15 mouse cellular contexts compared by ENCODE assay signal in genomic region chr19:57970342-57970895, GRCm38 (mm10).
DNase-seq lines count a peak whose midpoint lies in the region; TF ChIP-seq lines count a peak whose summit lies in the region.
"Had no signal": no experiment of that assay in that cellular context is flagged by ENCODE, and none has a peak within 500 bp of the region (broad histone marks: within the 10 kb centered on the region; RNA-seq: fewer than 3 reads in every experiment).

No protein-coding gene starts in this region.

- no peak for DNase-seq in heart, adult 2 months
- no peak for DNase-seq in heart, postnatal 14 days
- peak; percentile 20 for DNase-seq in lung, postnatal 10 days
- no peak for DNase-seq in lung, adult 2 months
- peak; percentile 41 for DNase-seq in right cerebral cortex, postnatal 25 days
- no peak for DNase-seq in cerebellum, postnatal 4 days (ENCODE audit: low spot score in 2 of 2)
- DNase-seq: cerebellum, postnatal 14 days; kidney, postnatal 25 days; lung, adult 18-20 months; thymus, postnatal 36 days had no signal

- H3K27ac ChIP-seq in heart, adult 2 months, result no peak overlapping the region
- H3K27ac ChIP-seq in cortical plate, adult 2 months (ENCODE audit: insufficient read depth, low read length), result peak overlapping the region; percentile 75
- H3K27ac ChIP-seq: embryonic facial prominence, embryonic 10.5 days; heart, embryonic 15.5 days; hindbrain, embryonic 12.5 days; neural tube, embryonic 13.5 days had no signal

- 67% methylated on average over 13 of the region's 13 CpGs for WGBS in heart, adult 2 months
- 69% methylated on average over 13 of the region's 13 CpGs for WGBS in lung, adult 2 months

- no peaks in the 10 kb centered on the region for H3K4me1 ChIP-seq in heart, adult 2 months (ENCODE audit: control insufficient read depth, insufficient read depth, low read length)
- H3K4me1 ChIP-seq in lung, adult 2 months (ENCODE audit: control insufficient read depth, insufficient read depth, low read length), result no peaks in the 10 kb centered on the region
- peaks cover 5% of the 10 kb centered on the region; the same call in 1 of the 2 replicates for H3K4me1 ChIP-seq in cortical plate, adult 2 months (ENCODE audit: control insufficient read depth, insufficient read depth, low read length)
- H3K4me1 ChIP-seq: embryonic facial prominence, embryonic 10.5 days; heart, embryonic 15.5 days; hindbrain, embryonic 12.5 days; neural tube, embryonic 13.5 days had no signal

- no peak overlapping the region for H3K4me3 ChIP-seq in heart, adult 2 months
- no peak overlapping the region for H3K4me3 ChIP-seq in lung, adult 2 months (replicated peaks; ENCODE audit: extremely low read depth, low read depth, low read length)
- 0 out of 2 replicates have a peak overlapping the region, but pooled peaks have one; percentile 6 for H3K4me3 ChIP-seq in cortical plate, adult 2 months (ENCODE audit: insufficient read depth, low read length)
- H3K4me3 ChIP-seq: embryonic facial prominence, embryonic 10.5 days; heart, embryonic 15.5 days; hindbrain, embryonic 12.5 days; neural tube, embryonic 13.5 days had no signal

- no peak for TF ChIP-seq POLR2A in heart, adult 2 months (IDR thresholded peaks at IDR 0.05; ENCODE audit: insufficient read depth, low read depth, low read length)
- no peak for TF ChIP-seq POLR2A in lung, adult 2 months (IDR thresholded peaks at IDR 0.05; ENCODE audit: borderline replicate concordance, extremely low read depth, low read depth, low read length)
- TF ChIP-seq POLR2A in cortical plate, adult 2 months (IDR thresholded peaks at IDR 0.05; ENCODE audit: extremely low read depth, insufficient read depth, low read length), result no peak

- H3K27me3 ChIP-seq in heart, adult 2 months (ENCODE audit: control insufficient read depth, insufficient read depth, low read length), result no peaks in the 10 kb centered on the region
- H3K27me3 ChIP-seq: heart, embryonic 15.5 days; hindbrain, embryonic 12.5 days; neural tube, embryonic 13.5 days had no signal

- 0 out of 2 replicates have a peak, but pooled peaks have one; percentile 18 for TF ChIP-seq CTCF in heart, adult 2 months (IDR thresholded peaks at IDR 0.05)
- no peak for TF ChIP-seq CTCF in lung, adult 2 months (IDR thresholded peaks at IDR 0.05; ENCODE audit: insufficient read depth, low read length)
- TF ChIP-seq CTCF in cortical plate, adult 2 months (IDR thresholded peaks at IDR 0.05; ENCODE audit: extremely low read depth, insufficient read depth, low read length), result no peak

- H3K79me2 ChIP-seq in heart, adult 2 months (replicated peaks; ENCODE audit: control insufficient read depth, insufficient read depth, low read length), result no peaks in the 10 kb centered on the region

- intact Hi-C loops in heart, adult 2 months (cut with DNase I), result no loop called here
- intact Hi-C loops in heart, postnatal 14 days (cut with DNase I), result no loop called here

- no peak for TF ChIP-seq EP300 in heart, adult 2 months (IDR thresholded peaks at IDR 0.05; ENCODE audit: insufficient read depth, low read depth, low read length)

- no peaks in the 10 kb centered on the region for H3K36me3 ChIP-seq in heart, adult 2 months (ENCODE audit: control insufficient read depth, insufficient read depth, low read length)
- H3K36me3 ChIP-seq: heart, embryonic 15.5 days; hindbrain, embryonic 12.5 days had no signal

- H3K9ac ChIP-seq in heart, adult 2 months (ENCODE audit: low read depth, low read length), result no peak overlapping the region
- H3K9ac ChIP-seq: heart, embryonic 15.5 days; hindbrain, embryonic 12.5 days; neural tube, embryonic 13.5 days had no signal

Comparison
In these comparisons a context has a peak if more than half of its experiments do, and no peak if none do; other contexts are left out.
1. DNase-seq: peak in lung, postnatal 10 days (single experiment) and right cerebral cortex, postnatal 25 days (single experiment); none in heart, adult 2 months (0 of 2), heart, postnatal 14 days (0 of 2), lung, adult 2 months (single experiment) and cerebellum, postnatal 4 days (0 of 2).